Mouse (Mus musculus): ENCODE results near the gene Eef2. TPM values are rescaled to one million over a fixed set of nuclear protein-coding genes. Genes with fewer than 3 reads are reported as not detected.
"Not testable (repeated sequence)": the region's sequence is repeated elsewhere in the genome, so short reads cannot be mapped to it uniquely, and the experiment has no call there.

Eef2 gene
- total RNA-seq, 2 experiments from 2014 or later: 1,320 to 1,335 TPM

GRCm38 (mm10) chr10:81200141-81200540 lies 23.7 kb downstream of the Eef2 start:
- no peak for DNase-seq (ENCODE audit: low spot score)

GRCm38 (mm10) chr10:81200605-81201287 lies 24.3 kb downstream of the Eef2 start:
- DNase-seq (ENCODE audit: low spot score): no peak

- peak; percentile 83 for DNase-seq (ENCODE audit: low spot score)
Measured at GRCm38 (mm10) chr10:81201807-81202758, 25.7 kb downstream of the Eef2 start, which contains the start of gene Nmrk2. Gene Nmrk2 (minus strand): TSS chr10:81202051.

GRCm38 (mm10) chr10:81202978-81203720 lies 26.7 kb downstream of the Eef2 start:
- no peak for DNase-seq (ENCODE audit: low spot score)

- DNase-seq (ENCODE audit: low spot score): no peak
Measured at GRCm38 (mm10) chr10:81204137-81204536, 27.7 kb downstream of the Eef2 start.

GRCm38 (mm10) chr10:81210154-81210553 lies 33.7 kb downstream of the Eef2 start:
- DNase-seq (ENCODE audit: low spot score): no peak

GRCm38 (mm10) chr10:81216260-81216659 lies 39.8 kb downstream of the Eef2 start:
- DNase-seq (ENCODE audit: low spot score): no peak

GRCm38 (mm10) chr10:81216810-81217209 lies 40.4 kb downstream of the Eef2 start:
- no peak for DNase-seq (ENCODE audit: low spot score)

- DNase-seq (ENCODE audit: low spot score): not testable (repeated sequence)
Measured at GRCm38 (mm10) chr10:81217267-81217666, 40.8 kb downstream of the Eef2 start.

- peak; percentile 78 for DNase-seq (ENCODE audit: low spot score)
Measured at GRCm38 (mm10) chr10:81217964-81218363, 41.5 kb downstream of the Eef2 start.

GRCm38 (mm10) chr10:81221402-81222015 lies 45.1 kb downstream of the Eef2 start:
- no peak for DNase-seq (ENCODE audit: low spot score)

GRCm38 (mm10) chr10:81223731-81224130 lies 47.3 kb downstream of the Eef2 start:
- not testable (repeated sequence) for DNase-seq (ENCODE audit: low spot score)

GRCm38 (mm10) chr10:81229735-81230437 lies 53.5 kb downstream of the Eef2 start:
- DNase-seq (ENCODE audit: low spot score): no peak

GRCm38 (mm10) chr10:81230438-81231332 lies 54.3 kb downstream of the Eef2 start, which contains the start of gene Atcay:
Gene Atcay (minus strand): TSS chr10:81230833.
- DNase-seq (ENCODE audit: low spot score): no peak

- DNase-seq (ENCODE audit: low spot score): no peak
Measured at GRCm38 (mm10) chr10:81231436-81231835, 55.0 kb downstream of the Eef2 start.

Measured in gastrocnemius, adult 18-20 months (tissue).